Mouse (Mus musculus) cerebellum, postnatal 4 days (tissue): ENCODE measurements around the gene Usp25.

Experiments
- DNase-seq, 2 experiments: peaks; one replicate each; pipeline ENCODE4 v3.0.0; 2022; ENCODE audit warnings: low spot score in 2 of 2, mixed read lengths in 1 of 2

The Usp25 gene

DNA sequence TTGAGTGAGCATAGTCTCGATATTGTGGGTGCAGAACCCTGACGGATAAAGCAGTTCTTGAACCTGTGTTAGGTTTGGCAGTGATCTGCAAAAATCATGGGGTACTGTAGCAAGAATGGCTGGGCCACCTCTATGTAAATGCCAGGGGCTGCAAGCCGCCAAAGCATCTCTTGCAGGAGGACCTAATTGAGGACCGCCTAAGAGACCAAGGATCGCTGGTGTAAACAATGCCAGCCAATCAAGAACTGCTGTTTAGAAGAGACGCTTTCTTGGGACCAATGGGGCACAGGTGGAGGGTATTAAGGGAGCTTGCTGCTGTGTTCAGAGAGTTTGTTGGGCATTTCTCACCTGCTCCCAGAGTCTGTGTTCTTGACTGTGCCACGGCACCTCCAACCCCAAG, 127.1 kb downstream of the Usp25 start:
- no peak for DNase-seq

DNA sequence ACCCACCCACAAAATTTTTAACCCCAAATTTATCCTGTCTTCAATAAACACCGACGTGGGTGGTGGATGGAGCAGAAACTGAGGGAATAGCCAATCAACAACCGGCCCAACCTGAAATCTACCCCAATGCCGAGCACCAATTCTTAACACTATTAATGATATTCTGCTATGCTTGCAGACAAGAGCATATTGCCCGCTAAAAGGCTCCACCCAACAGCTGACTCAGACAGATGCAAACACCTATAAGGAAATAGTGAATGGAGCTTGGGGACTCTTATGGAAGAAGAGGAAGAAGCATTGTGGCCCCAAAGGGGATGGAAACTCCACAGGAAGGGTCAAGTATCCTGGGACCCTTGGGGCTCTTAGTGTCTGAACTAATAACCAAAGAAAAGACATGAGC, 133.3 kb downstream of the Usp25 start:
- no peak for DNase-seq

- DNase-seq = no peak
Measured at GRCm38 (mm10) chr16:77150338-77150737, 136.8 kb downstream of the Usp25 start.

GRCm38 (mm10) chr16:77150884-77151283, 137.4 kb downstream of the Usp25 start:
- no peak for DNase-seq

DNA sequence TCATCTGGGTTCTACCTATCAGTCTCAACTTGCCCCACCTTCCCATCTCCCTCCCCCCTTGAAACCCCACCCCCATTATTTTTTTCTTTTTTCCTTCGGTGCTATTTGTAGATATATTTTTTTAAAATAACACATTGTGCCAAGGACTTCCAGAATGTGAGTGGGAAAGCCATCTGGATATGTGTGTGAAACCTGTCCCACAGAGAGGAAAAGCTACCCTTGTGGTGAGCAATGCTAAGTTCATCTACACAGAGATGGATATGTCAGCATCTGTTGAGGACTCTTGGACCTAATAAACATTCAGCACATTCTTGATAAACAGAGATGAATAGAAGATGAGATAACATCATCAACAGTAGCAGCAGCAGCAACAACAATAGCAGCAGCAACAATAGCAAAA, 138.8 kb downstream of the Usp25 start:
- DNase-seq = no peak

GRCm38 (mm10) chr16:77153216-77153715, 139.8 kb downstream of the Usp25 start:
- DNase-seq = no peak

DNA sequence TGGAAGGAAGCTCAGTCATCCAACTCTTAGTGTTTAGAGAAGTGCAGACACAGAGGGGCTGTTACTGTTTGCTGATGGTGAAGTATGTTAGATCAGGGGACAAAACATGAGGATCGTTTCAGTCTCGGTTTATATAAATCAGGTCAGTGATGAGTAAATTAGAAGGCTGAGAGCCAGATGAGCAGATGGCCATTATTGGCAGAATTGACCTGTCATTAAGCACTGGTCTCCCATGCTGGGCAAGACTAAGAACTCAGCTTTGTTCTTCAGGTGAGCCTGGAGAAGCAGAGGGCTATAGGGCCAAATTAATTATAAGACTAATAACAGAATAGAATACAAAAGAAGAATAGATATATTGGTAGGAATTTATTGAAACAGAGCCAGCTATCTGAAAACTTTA, 140.3 kb downstream of the Usp25 start:
- peak in 1 of 2 experiments; percentile 50 for DNase-seq

DNA sequence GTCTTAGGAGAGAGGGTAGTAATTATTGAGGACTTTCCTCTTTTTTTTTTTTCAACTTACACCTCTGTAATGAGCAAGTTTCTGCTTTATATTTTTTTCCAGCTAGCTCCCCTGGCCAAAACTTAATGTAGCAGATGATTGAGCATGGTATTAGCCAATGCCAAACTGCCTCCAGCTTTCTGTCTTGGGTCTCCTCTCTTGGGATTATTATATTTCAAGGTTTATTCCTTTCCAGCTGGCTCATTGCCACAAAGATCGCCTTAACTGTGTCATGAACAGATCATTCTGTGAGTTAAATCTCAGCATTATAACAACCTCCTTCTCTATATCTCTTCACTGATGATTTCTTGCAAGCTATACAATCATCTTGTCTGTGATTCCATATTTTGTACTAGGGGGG, 141.3 kb downstream of the Usp25 start:
- DNase-seq = peak in 1 of 2 experiments; percentile 25
